Comparison of ENCODE assay signal across 8 mouse cellular contexts in the genomic region with DNA sequence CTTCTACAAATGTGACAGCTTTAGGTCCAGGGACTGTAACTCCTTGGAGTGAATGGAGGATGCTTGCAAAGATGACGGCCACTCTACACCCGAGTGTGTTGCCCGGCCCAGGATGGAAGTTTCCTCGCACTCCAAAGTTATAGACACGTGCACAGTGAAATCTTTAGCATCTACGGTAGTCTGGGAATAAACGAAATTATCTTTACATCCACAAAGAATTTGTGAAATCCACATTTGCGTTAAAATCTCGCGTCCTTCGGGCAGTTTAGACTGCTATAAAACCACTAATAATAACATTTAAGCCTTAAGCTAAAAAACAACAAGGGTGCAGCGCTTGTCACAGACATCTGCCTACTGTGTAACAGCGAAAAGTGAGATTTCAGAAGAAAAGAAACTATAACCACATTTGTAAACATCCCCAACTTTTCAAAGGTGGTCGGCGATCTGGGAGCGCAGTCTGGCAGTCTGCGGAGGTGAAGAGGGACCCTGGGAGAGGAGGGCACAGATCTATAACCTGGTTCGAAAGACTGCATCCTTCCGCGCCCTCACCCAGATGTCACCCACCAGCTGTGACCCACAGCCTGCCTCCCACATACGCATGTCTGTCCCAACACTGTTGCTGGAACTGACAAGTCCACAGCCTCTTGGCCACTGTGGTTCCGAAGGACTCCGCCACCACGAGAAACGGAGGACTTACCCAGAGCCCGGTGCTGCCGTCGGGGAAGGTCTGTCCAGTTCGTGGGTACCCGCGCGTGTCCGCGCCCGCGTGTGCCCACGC. TPM values are rescaled to one million over a fixed set of nuclear protein-coding genes. Genes with fewer than 3 reads are reported as not detected.
DNase-seq lines count a peak whose midpoint lies in the region; ATAC-seq lines count a peak whose summit lies in the region.
"Had no signal": no experiment of that assay in that cellular context is flagged by ENCODE, and none has a peak within 500 bp of the region (broad histone marks: within the 10 kb centered on the region; RNA-seq: fewer than 3 reads in every experiment).

No protein-coding gene starts in this region.

- peak overlapping the region; percentile 39 for H3K9ac ChIP-seq in forebrain, embryonic 15.5 days (replicated peaks)
- H3K9ac ChIP-seq in liver, embryonic 12.5 days = no peak overlapping the region

- H3K4me3 ChIP-seq in megakaryocyte, embryonic 14.5 days (replicated peaks) = peak overlapping the region; percentile 85
- H3K4me3 ChIP-seq in forebrain, embryonic 15.5 days = peak overlapping the region; percentile 35
- H3K4me3 ChIP-seq in liver, embryonic 12.5 days = peak overlapping the region; percentile 41

- peak overlapping the region; percentile 62 for H3K4me2 ChIP-seq in forebrain, embryonic 15.5 days (replicated peaks)
- peak overlapping the region; percentile 61 for H3K4me2 ChIP-seq in liver, embryonic 12.5 days

- peaks cover 13% of the 10 kb centered on the region for H3K4me1 ChIP-seq in megakaryocyte, embryonic 14.5 days
- peaks cover 21% of the 10 kb centered on the region for H3K4me1 ChIP-seq in forebrain, embryonic 15.5 days
- peaks cover 11% of the 10 kb centered on the region; the same call in 1 of the 2 replicates for H3K4me1 ChIP-seq in liver, embryonic 12.5 days

- 14% methylated on average over 37 of the region's 37 CpGs for WGBS in forebrain, embryonic 15.5 days
- WGBS in liver, embryonic 12.5 days (ENCODE audit: insufficient replicate concordance) = 16% methylated on average over 37 of the region's 37 CpGs

- no peaks in the 10 kb centered on the region for H3K36me3 ChIP-seq in megakaryocyte, embryonic 14.5 days (replicated peaks; ENCODE audit: low read length)
- H3K36me3 ChIP-seq in forebrain, embryonic 15.5 days = no peaks in the 10 kb centered on the region
- H3K36me3 ChIP-seq in liver, embryonic 12.5 days = no peaks in the 10 kb centered on the region

- no peak overlapping the region for H3K27ac ChIP-seq in forebrain, embryonic 15.5 days (replicated peaks)
- no peak overlapping the region for H3K27ac ChIP-seq in liver, embryonic 12.5 days

- no peak for ATAC-seq in megakaryocyte, adult 5-6 weeks (ENCODE audit: poor library complexity, severe bottlenecking)
- peak; percentile 66 for ATAC-seq in forebrain, embryonic 15.5 days (replicated peaks)
- no peak for ATAC-seq in liver, embryonic 12.5 days

- peak; percentile 6 to 13 for DNase-seq in thymus, postnatal 10 days (ENCODE audit: low spot score in 2 of 2)
- DNase-seq in natural killer cell, adult 2 months (ENCODE audit: low spot score in 2 of 2) = no peak
- no peak for DNase-seq in kidney, adult 11 months
- DNase-seq: gastrocnemius, postnatal 36 days had no signal

- H3K9me3 ChIP-seq in megakaryocyte, embryonic 14.5 days = no peaks in the 10 kb centered on the region; the same call in 1 of the 2 replicates
- no peaks in the 10 kb centered on the region for H3K9me3 ChIP-seq in forebrain, embryonic 15.5 days
- H3K9me3 ChIP-seq in liver, embryonic 12.5 days (replicated peaks) = no peaks in the 10 kb centered on the region

- peaks cover 80% of the 10 kb centered on the region for H3K27me3 ChIP-seq in megakaryocyte, embryonic 14.5 days (replicated peaks)
- peaks cover 30% of the 10 kb centered on the region for H3K27me3 ChIP-seq in forebrain, embryonic 15.5 days
- H3K27me3 ChIP-seq in liver, embryonic 12.5 days (replicated peaks) = peaks cover 74% of the 10 kb centered on the region

RNA-seq across cellular contexts. Expression of a gene that starts 1.5 kb away (rescaled TPM):
- 3.9 TPM in 1 of 2 replicates, not detected in the other for polyA plus RNA-seq in megakaryocyte, embryonic 14.5 days (2012; ENCODE audit: insufficient read depth, low replicate concordance)
- total RNA-seq in megakaryocyte, adult 5-6 weeks (2015) = 3.5 and 3.7 TPM in 2 replicates
- 6.2 and 8.9 TPM in 2 replicates for total RNA-seq in megakaryocyte, adult 5-6 weeks (2017)
- polyA plus RNA-seq in forebrain, embryonic 15.5 days (2015; fragmentation: Nextera tagmentation; extraction: Ambion mirVana) = 1.5 and 1.9 TPM in 2 replicates
- 1.4 and 2.6 TPM in 2 replicates for polyA plus RNA-seq in liver, embryonic 12.5 days (2016; fragmentation: Nextera tagmentation; extraction: Ambion mirVana)

Comparison
In these comparisons a context has a peak if more than half of its experiments do, and no peak if none do; other contexts are left out.
1. H3K4me3 ChIP-seq: peak in every context shown above with its lines; median percentile 85 in megakaryocyte, embryonic 14.5 days; 41 in liver, embryonic 12.5 days; 35 in forebrain, embryonic 15.5 days.
2. DNase-seq: peak in thymus, postnatal 10 days (2 of 2); none in natural killer cell, adult 2 months (0 of 2) and kidney, adult 11 months (single experiment).